Mouse (Mus musculus) hindbrain, embryonic 10.5 days (tissue): ENCODE data around the gene Tnk2. TPM values are rescaled to one million over a fixed set of nuclear protein-coding genes. Genes with fewer than 3 reads are reported as not detected.

Source experiments
- DNase-seq: peaks from one replicate; pipeline ENCODE4 v3.0.0-alpha.2; 2017; ENCODE audit warnings: low spot score
- H3K27ac ChIP-seq: fragments of 300-500 bp; sonication (generic); 2 replicates; pipeline ENCODE4 v1.5.1; 2016; ENCODE audit warnings: mild to moderate bottlenecking, moderate library complexity
- H3K27me3 ChIP-seq: fragments of 300-500 bp; sonication (generic); 2 replicates; pipeline ENCODE4 v1.6.1; 2016; ENCODE audit warnings: mild to moderate bottlenecking; ENCODE audit not compliant: poor library complexity, insufficient read depth, severe bottlenecking
- H3K36me3 ChIP-seq: fragments of 300-500 bp; sonication (generic); 2 replicates; pipeline ENCODE4 v1.6.1; 2016; ENCODE audit warnings: mild to moderate bottlenecking, moderate library complexity
- H3K4me1 ChIP-seq: fragments of 300-500 bp; sonication (generic); replicated peaks from 2 replicates; pipeline ENCODE4 v1.6.1; 2016; ENCODE audit warnings: mild to moderate bottlenecking
- H3K4me3 ChIP-seq: fragments of 300-500 bp; sonication (generic); 2 replicates; pipeline ENCODE4 v1.5.1; 2016; ENCODE audit warnings: mild to moderate bottlenecking, moderate library complexity
- H3K9me3 ChIP-seq: fragments of 300-500 bp; sonication (generic); 2 replicates; pipeline ENCODE4 v1.6.1; 2016; ENCODE audit warnings: mild to moderate bottlenecking, moderate library complexity
- WGBS: fragments of 180-500 bp; shearing (Covaris S2); methylation state at CpG from one replicate; pipeline ENCODE4 v1.1.7; 2016; 5-methylcytosine and 5-hydroxymethylcytosine counted together
- polyA plus RNA-seq: library from polyadenylated mRNA; unstranded; fragments of >200 nt; fragmentation: Nextera tagmentation; extraction: Ambion mirVana; gene quantifications from 2 replicates; pipeline ENCODE4 v1.2.1, GENCODE M21; 2016

Tnk2 gene
- polyA plus RNA-seq, 1 experiment from 2014 or later: 8.4 TPM

GRCm38 (mm10) chr16:32674121-32674740, 30.6 kb downstream of the Tnk2 start:
- no peaks in the 10 kb centered on the region for H3K27me3 ChIP-seq
- no peaks in the 10 kb centered on the region for H3K9me3 ChIP-seq
- DNase-seq: no peak
- H3K4me3 ChIP-seq: no peak overlapping the region
- H3K4me1 ChIP-seq: peaks cover 6% of the 10 kb centered on the region
- WGBS: 91% methylated on average over 17 of the region's 17 CpGs
- peaks cover 100% of the 10 kb centered on the region for H3K36me3 ChIP-seq
- no peak overlapping the region for H3K27ac ChIP-seq

GRCm38 (mm10) chr16:32677040-32677700, 33.5 kb downstream of the Tnk2 start:
- Histone ChIP-seq H3K27ac (no peak overlapping the region), H3K9me3 (no peaks in the 10 kb centered on the region), H3K36me3 (peaks cover 95% of the 10 kb centered on the region), H3K4me3 (no peak overlapping the region), H3K4me1 (peaks cover 2% of the 10 kb centered on the region; the same call in 1 of the 2 replicates), H3K27me3 (no peaks in the 10 kb centered on the region)
- no peak for DNase-seq
- WGBS: 79% methylated on average over 9 of the region's 10 CpGs

GRCm38 (mm10) chr16:32677903-32678302, 34.2 kb downstream of the Tnk2 start:
- Histone ChIP-seq H3K4me1 (peaks cover 3% of the 10 kb centered on the region; the same call in 1 of the 2 replicates), H3K27me3 (no peaks in the 10 kb centered on the region), H3K36me3 (peaks cover 93% of the 10 kb centered on the region), H3K27ac (0 out of 2 replicates have a peak overlapping the region, but pooled peaks have one; percentile 29), H3K9me3 (no peaks in the 10 kb centered on the region), H3K4me3 (no peak overlapping the region)
- no peak for DNase-seq
- WGBS: 79% methylated on average over 14 of the region's 14 CpGs

- Histone ChIP-seq H3K4me1 (peaks cover 3% of the 10 kb centered on the region; the same call in 1 of the 2 replicates), H3K4me3 (no peak overlapping the region), H3K27me3 (no peaks in the 10 kb centered on the region), H3K36me3 (peaks cover 91% of the 10 kb centered on the region), H3K27ac (no peak overlapping the region), H3K9me3 (no peaks in the 10 kb centered on the region)
- DNase-seq: no peak
- WGBS: 93% methylated on average over 14 of the region's 14 CpGs
Observed at GRCm38 (mm10) chr16:32678812-32679211, 35.1 kb downstream of the Tnk2 start.

GRCm38 (mm10) chr16:32679976-32680375, 36.3 kb downstream of the Tnk2 start:
- Histone ChIP-seq H3K4me1 (peaks cover 3% of the 10 kb centered on the region; the same call in 1 of the 2 replicates), H3K27ac (no peak overlapping the region), H3K4me3 (no peak overlapping the region), H3K9me3 (no peaks in the 10 kb centered on the region), H3K36me3 (peaks cover 79% of the 10 kb centered on the region), H3K27me3 (no peaks in the 10 kb centered on the region)
- no peak for DNase-seq
- WGBS: 92% methylated on average over 16 of the region's 16 CpGs

GRCm38 (mm10) chr16:32680806-32681205, 37.1 kb downstream of the Tnk2 start:
- peaks cover 3% of the 10 kb centered on the region; the same call in 1 of the 2 replicates for H3K4me1 ChIP-seq
- WGBS: 88% methylated on average over 6 of the region's 6 CpGs
- DNase-seq: no peak
- H3K27me3 ChIP-seq: no peaks in the 10 kb centered on the region
- H3K27ac ChIP-seq: 0 out of 2 replicates have a peak overlapping the region, but pooled peaks have one; percentile 12
- peaks cover 71% of the 10 kb centered on the region for H3K36me3 ChIP-seq
- no peak overlapping the region for H3K4me3 ChIP-seq
- H3K9me3 ChIP-seq: no peaks in the 10 kb centered on the region

GRCm38 (mm10) chr16:32682194-32682593, 38.5 kb downstream of the Tnk2 start:
- Histone ChIP-seq H3K4me1 (peaks cover 3% of the 10 kb centered on the region; the same call in 1 of the 2 replicates), H3K9me3 (no peaks in the 10 kb centered on the region), H3K4me3 (no peak overlapping the region), H3K27me3 (no peaks in the 10 kb centered on the region), H3K27ac (no peak overlapping the region), H3K36me3 (peaks cover 57% of the 10 kb centered on the region)
- DNase-seq: peak; percentile 67
- WGBS: 36% methylated on average over 5 of the region's 5 CpGs

GRCm38 (mm10) chr16:32682841-32683240, 39.2 kb downstream of the Tnk2 start:
- H3K4me1 ChIP-seq: peaks cover 3% of the 10 kb centered on the region; the same call in 1 of the 2 replicates
- no peaks in the 10 kb centered on the region for H3K27me3 ChIP-seq
- DNase-seq: no peak
- H3K36me3 ChIP-seq: peaks cover 50% of the 10 kb centered on the region
- WGBS: 76% methylated on average over 4 of the region's 4 CpGs
- H3K9me3 ChIP-seq: no peaks in the 10 kb centered on the region
- H3K4me3 ChIP-seq: no peak overlapping the region
- no peak overlapping the region for H3K27ac ChIP-seq

GRCm38 (mm10) chr16:32683343-32683742, 39.7 kb downstream of the Tnk2 start:
- no peak overlapping the region for H3K4me3 ChIP-seq
- 71% methylated on average over 5 of the region's 5 CpGs for WGBS
- no peak overlapping the region for H3K27ac ChIP-seq
- peaks cover 45% of the 10 kb centered on the region for H3K36me3 ChIP-seq
- no peak for DNase-seq
- 0 out of 2 replicates have a peak, but pooled peaks cover 3% of the 10 kb centered on the region for H3K4me1 ChIP-seq
- H3K9me3 ChIP-seq: no peaks in the 10 kb centered on the region
- H3K27me3 ChIP-seq: no peaks in the 10 kb centered on the region

GRCm38 (mm10) chr16:32685405-32685804, 41.7 kb downstream of the Tnk2 start:
- WGBS: 80% methylated on average over 10 of the region's 10 CpGs
- Histone ChIP-seq H3K27ac (no peak overlapping the region), H3K27me3 (no peaks in the 10 kb centered on the region), H3K4me1 (0 out of 2 replicates have a peak, but pooled peaks cover 3% of the 10 kb centered on the region), H3K9me3 (no peaks in the 10 kb centered on the region), H3K36me3 (peaks cover 25% of the 10 kb centered on the region), H3K4me3 (no peak overlapping the region)
- no peak for DNase-seq

GRCm38 (mm10) chr16:32685998-32686397, 42.3 kb downstream of the Tnk2 start:
- H3K27me3 ChIP-seq: no peaks in the 10 kb centered on the region
- no peak for DNase-seq
- 0 out of 2 replicates have a peak, but pooled peaks cover 3% of the 10 kb centered on the region for H3K4me1 ChIP-seq
- WGBS: 71% methylated on average over 5 of the region's 5 CpGs
- no peaks in the 10 kb centered on the region for H3K9me3 ChIP-seq
- 0 out of 2 replicates have a peak overlapping the region, but pooled peaks have one; percentile 53 for H3K27ac ChIP-seq
- H3K4me3 ChIP-seq: no peak overlapping the region
- H3K36me3 ChIP-seq: peaks cover 19% of the 10 kb centered on the region

GRCm38 (mm10) chr16:32687221-32687620, 43.5 kb downstream of the Tnk2 start:
- WGBS: 79% methylated on average over 5 of the region's 5 CpGs
- DNase-seq: no peak

GRCm38 (mm10) chr16:32688770-32689169, 45.1 kb downstream of the Tnk2 start:
- 68% methylated on average over 4 of the region's 4 CpGs for WGBS
- Histone ChIP-seq H3K36me3 (no peaks in the 10 kb centered on the region), H3K27ac (no peak overlapping the region; the same call in 1 of the 2 replicates), H3K4me1 (0 out of 2 replicates have a peak, but pooled peaks cover 3% of the 10 kb centered on the region), H3K4me3 (no peak overlapping the region), H3K27me3 (no peaks in the 10 kb centered on the region), H3K9me3 (no peaks in the 10 kb centered on the region)
- DNase-seq: no peak

More at GRCm38 (mm10) chr16:32687221-32687620, 43.5 kb downstream of the Tnk2 start:
- Histone ChIP-seq H3K4me1 (0 out of 2 replicates have a peak, but pooled peaks cover under 1% of the 10 kb centered on the region), H3K27ac (no peak overlapping the region), H3K36me3 (peaks cover 12% of the 10 kb centered on the region), H3K27me3 (no peaks in the 10 kb centered on the region), H3K4me3 (no peak overlapping the region), H3K9me3 (no peaks in the 10 kb centered on the region)
